Mouse (Mus musculus) right cerebral cortex, adult 18-20 months (tissue): Measurements from ENCODE around the gene Lamtor5.
A peak's percentile ranks its signal among the peaks of the same experiment; 100 is the strongest.
"Not testable (repeated sequence)": the region's sequence is repeated elsewhere in the genome, so short reads cannot be mapped to it uniquely, and the experiment has no call there.

Source experiments
- DNase-seq: peaks from one replicate; pipeline ENCODE4 v3.0.0; 2022; ENCODE audit warnings: mixed read lengths

Lamtor5 gene

DNA sequence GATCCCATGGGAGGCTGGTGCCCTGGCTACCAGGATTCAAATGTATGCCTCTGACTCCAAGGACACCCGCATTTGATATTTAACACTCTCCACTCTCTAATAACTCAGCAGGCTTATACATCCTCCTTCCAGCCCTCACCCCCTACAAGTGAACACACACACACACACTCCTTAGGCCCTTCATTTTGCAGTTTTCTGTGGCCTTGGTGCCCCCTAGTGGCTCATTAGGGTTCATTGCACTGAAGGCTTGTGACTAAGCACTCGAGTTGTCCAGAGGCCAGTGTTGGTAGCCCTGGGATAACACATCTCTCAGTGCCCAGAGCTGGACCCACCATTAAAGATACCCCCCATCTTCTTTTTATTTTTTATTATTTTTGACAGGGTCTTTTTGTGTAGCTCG is 4.8 kb upstream of the Lamtor5 start:
- DNase-seq = peak; percentile 76

DNA sequence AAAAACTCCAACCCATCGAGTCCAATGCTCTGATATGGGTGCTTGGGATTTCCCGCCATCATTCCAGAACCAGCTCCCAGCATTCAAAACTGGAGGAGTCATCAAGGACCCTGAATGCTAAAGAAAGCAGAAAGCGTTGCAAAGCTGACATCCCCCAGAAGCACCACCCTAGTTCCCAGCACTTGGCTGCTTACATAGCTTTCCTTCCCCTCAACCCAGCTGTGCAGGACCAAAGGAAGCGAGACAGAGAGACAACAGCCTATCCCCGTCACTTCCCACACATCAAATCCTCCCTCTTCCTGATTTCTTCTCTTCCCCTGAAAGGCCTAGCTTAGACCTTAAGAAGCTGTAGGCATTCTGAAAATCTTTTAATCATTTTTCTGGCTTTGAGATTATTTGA is 3.3 kb upstream of the Lamtor5 start:
- DNase-seq = no peak

DNA sequence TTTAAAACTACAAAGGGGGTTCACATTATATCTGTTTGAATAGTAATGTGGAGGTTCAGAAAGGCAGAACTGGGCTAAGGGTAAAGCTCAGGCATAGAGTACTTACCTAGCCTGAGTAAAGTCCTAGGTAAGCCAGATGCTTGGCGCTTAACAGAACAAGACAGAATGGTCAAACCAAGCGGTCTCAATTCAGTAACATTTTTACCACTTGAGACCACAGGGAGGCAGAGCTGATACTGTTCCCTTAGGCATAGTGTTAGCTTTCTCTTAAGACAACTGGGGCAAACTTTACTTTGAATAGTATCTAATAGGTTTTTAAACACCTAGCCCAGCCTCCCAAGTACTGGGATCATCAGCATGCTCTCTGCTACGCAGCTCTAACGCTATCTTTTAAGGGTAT is 2.7 kb upstream of the Lamtor5 start:
- no peak for DNase-seq

DNA sequence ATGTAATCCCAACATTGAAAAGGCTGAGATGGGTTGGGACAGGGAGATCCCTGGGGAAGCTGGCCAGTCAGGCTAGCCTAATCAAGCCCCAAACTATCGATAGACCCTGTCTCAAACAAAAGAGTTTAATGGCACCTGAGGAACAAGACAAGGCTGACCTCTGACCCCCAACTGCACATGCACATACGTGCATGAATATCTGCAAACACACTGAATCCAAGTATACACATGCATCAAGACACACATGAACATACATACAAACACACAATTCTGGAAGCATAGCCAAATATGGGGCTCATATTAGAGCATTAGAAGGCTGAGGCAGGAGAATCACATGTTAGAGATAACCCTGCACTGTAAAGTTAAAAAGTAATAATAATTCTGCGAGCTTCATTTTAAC is 2.0 kb upstream of the Lamtor5 start:
- no peak for DNase-seq

DNA sequence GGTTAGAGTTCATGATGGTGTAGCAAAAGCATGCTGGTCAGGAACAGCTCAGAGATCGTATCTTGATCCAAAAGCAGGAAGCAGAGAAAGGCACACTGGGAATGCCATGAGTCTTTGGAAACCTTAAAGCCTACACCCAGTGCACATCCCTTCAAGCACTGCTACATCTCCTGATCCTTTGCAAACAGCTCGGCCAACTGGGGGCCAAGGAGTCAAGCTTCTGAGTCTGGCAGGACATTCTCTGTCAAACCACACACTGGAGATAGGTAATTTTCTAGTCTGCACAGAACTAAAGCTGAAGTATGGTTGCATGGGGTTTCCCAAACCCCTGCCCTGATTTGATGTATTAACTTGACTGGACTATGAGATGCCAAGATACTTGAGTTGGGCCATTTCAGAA is 7.5 kb downstream of the Lamtor5 start:
- DNase-seq = no peak

DNA sequence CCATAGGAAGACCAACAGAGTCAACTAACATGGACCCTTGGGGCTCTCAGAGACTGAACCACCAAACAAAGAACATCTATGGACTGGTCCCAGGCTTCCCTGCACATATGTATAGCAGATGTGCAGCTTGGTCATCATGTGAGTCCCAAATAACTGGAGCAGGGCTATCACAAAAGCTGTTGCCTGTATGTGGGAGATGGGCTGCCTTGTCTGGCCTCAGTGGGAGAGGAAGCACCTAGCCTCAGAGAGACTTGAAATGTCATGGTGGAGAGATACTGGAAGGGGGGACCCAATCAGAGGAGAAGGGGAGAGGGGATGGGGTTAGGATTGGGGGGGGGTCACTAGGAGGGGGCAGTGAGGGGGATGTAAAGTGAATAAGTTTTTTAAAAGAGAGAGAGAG is 8.7 kb downstream of the Lamtor5 start:
- DNase-seq = no peak

DNA sequence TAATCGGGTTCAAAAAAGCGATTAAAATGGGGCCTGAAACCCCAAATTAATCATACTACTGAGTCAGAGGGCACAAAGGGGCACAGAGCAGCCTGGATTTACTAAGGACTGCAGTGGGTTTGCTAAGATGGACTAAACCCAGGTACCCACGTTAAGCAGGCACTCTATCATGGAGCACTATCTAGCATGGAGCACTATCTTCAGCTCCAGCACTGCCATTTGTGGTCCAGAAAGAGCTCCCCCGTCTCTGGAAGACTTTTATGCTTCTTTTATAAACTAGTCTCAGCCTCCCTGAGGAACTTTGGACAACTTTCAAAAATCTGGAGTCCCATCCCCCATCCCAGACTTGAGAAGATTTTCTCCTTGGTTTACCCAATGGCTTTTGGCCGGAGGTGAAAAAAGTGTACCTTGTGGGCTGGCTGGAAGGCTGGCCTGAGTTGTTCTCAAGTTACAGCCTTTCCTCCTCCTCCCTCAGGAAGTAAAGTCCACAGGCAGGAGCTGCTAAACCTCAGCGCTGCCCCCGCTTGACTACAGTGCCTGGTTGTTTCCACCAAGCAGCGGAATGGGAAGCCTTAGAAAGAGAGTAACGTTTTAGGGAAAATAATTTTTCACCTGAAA is 12.2 kb downstream of the Lamtor5 start, which contains the start of gene Slc16a4:
Slc16a4 (plus strand) TSS at position 467 of the 618 bp plus-strand sequence.
- DNase-seq = no peak

DNA sequence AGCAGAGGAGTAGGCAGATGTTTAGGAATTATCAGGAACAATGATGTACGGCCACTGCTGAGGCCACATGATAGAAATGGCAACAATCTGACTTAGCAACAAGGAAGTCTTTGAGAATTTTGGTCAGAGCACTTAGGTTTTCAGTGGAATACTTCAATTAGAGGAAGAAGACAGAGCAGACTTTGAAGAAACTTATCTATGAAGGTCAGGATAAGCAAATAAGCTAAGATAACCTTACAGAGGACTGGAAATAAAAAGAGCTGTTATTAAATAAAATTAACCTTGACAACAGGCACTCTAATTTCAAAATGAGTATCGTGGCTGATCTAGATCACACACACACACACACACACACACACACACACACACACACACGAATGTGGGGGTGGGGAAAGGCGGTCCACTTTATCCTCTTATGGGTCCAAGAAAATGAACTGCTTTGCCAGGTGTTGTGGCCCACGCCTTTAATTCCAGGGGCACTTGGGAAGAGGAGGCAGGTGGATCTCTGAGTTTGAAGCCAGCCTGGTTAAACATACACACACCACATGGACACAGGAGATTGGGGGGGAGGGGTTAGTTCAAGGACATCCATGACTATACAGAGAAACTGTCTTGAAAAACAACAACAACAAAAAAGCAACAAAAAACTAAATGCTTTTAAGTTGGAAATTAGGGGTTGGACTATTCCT is 17.2 kb downstream of the Lamtor5 start:
- no peak for DNase-seq

DNA sequence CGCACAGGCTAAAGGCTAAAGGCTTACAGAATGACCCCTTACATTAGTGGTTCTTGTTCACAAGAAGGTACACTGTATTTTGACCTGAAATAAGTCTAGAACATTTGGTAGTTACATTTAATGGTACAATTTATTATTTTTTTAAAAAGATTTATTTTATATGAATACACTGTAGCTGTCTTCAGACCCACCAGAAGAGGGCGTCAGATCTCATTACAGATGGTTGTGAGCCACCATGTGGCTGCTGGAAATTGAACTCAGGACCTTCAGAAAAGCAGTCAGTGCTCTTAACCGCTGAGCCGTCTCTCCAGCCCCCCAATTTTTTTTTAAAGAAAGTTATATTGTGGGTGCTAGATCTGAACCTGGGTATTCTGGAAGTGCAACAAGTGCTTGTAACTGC is 18.3 kb downstream of the Lamtor5 start:
- DNase-seq = not testable (repeated sequence)

DNA sequence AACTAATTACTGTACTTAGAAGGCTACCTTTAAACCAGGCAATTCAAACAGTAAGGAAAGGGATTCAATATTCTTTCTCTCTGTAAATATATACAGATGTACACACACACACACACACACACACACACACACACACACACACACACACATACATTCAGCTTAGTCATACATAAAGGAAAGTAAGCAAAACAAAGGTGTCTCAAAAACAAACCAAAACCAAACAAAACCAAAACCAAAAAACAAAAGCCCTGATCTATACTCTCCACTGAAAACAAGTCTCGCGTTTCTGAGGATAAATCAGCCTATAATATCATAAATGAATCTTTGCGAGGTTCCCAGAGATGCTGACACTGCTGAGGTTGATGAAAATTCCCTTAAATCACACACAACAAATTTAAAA is 38.7 kb downstream of the Lamtor5 start:
- no peak for DNase-seq

DNA sequence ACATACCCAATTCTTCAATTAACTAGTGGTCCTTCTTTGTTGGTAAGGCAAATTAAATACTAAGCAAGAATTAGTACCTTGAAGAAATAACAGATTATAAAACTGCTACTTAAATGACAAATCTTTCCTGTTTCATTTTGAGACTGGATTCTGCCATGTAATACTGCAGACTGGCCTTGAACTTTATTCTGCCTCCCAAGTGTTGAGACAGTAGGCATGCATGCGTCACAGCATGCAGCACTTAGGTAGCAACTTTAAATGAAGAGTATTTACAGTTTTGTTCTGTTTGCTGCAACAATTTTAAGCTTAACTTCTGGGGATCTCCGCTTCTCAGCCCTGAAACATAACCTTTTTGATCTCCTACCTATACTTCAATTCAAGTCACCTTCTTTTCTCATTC is 42.5 kb downstream of the Lamtor5 start:
- no peak for DNase-seq

DNA sequence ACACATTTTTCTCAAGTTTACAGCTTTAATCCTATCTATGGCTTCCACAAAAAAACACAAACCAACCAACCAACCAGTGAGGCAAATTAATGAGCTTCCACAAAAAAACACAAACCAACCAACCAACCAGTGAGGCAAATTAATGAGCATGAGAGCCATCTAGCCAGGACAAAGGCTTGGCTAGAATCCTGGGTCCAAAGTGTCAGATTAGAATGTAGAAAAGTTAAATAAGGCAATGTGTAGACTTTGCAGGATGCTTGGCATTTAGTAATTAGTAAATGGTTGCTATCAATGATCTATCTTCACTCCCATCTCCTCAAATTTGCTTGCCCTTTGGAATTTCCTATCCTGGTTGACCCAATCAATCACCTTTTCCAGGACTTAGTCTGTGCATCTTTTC is 43.1 kb downstream of the Lamtor5 start:
- DNase-seq = no peak

DNA sequence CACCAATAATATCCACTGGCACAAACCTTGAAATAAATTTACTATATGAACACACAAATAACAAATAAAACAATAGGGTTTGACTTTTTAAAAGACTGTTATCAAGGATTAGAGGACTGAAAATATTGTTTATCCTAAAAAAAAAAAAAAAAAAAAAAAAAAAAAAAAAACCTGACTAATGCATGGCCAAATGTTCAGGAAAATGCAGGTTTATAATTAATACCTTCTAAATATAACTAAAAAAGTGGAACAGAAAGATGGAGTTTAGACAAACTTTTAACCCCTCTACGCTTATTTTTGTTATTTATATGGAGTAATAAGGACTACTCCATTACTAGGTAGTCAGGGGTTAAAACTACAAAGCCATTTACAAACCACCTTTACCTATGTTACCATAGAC is 47.8 kb downstream of the Lamtor5 start:
- DNase-seq = no peak

DNA sequence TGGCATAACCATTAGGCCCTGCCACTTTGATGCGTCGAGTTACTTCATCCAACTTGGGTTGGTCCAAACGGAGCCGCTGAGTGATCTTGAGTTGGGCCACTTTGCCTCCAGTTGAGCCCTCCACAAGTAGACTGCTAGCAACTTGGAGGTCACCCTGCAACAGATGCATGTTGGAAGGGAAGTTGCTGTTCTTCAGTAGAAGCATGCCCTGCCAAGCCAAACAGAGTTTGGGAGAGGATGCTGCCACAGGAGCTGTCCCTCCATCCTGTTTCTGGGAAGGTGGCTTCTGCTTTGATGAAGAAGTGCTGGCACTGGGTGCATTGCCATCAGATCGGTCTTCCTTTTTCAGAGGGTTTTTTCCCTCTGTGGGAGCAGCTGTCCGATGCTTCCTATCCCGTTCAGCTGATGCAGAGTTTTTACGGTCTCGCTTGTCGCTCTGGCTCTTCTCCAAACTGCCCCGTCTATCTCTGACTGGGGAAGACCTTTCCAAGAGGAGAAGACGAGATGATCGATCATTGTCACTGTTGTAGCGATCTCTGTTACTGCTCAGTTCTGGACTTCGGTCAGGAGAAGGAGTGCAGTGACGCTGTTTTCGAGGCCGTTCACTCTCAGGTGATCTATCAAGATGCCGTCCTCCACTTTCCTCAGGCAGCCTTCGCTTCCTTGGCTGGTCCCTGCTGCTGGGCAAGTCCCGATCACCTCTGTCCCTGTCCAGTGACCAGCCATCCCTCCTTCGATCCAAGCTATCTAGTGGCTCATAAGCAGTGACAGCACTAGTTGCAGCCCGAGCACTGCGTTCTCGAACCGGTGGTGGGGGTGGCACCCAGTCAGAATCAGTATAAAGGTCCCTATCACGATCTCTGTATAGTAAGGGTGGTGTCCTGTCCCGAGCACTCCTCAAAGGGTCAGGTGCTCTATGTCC is 52.1 kb downstream of the Lamtor5 start:
- no peak for DNase-seq

DNA sequence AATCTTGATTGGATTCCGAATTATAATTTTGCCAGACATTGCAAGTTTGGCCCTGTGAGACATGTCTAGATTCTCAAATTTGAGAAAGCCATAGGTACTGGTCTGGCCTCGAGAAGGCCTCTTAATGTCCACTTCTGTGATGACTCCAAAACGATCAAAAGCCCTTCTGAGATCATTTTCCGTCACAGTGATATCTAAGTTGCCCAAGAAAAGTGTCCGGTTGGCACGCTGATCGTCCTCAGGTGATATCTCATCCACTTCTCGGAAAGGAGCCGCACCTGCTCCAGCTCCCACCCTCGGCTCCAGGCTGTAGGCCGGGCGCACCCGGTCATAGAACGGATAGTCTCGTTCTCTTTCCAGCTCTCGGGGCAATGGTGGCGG is 53.1 kb downstream of the Lamtor5 start:
- DNase-seq = no peak

DNA sequence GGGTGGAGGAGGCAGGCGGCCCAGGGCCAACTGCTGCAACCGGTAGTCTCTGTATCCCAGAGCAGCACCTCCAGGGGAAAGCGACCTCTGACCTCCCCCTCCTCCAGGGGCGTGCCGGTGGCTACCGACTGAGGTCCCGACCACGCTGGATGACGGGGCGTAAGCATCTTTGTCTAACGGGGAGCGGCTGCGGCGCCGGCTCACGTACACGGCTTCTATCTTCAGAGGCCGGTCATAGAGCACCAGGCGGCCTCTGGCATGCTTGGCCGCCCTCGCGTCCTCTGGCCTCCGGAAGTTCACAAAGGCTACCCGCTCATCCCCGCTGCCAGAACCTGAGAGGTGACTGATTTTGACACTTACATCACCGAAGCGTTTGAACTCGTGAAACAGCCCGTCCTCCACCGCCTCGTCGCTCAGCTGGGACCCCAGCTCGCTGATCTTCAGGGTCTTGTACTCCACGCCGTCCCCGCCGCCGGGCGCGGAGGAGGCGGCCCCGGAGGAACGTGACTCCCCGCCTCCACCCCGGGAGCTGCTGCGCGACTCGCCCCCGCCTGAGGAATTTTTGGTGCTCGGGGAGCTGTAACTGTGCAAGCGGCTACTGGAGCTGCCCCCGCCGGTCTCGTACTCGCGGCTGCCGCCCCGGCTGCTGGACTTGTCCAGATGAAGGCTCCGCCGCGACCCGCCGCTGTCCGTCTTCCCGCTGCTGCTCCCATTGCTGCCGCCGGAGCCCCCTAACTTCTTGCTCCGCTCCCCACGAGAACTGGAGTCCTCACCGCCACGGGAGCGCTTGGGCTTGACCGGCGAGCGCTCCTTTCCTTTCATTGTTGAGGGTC is 53.7 kb downstream of the Lamtor5 start:
- peak; percentile 70 for DNase-seq

DNA sequence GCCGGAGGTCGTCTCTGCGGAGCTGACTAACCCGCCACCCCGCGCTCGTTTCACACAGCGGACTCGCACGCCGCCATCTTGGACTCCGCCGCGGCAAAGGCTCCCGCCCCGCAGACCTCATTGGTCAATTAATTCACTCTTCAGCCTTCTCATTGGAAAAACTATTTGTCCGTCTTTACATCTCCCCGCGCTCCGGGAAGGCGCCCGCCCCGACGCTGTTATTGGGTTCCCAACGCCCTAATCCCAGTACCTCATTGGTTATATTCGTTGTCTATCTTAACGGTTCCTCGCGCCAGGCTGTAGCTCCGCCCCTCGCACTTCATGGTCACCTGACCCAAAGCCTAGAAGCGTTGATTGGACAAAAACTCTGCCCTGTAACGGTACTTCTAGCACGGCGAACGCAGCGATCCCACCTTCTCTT is 54.3 kb downstream of the Lamtor5 start:
- peak; percentile 98 for DNase-seq
